Mouse (Mus musculus) frontal cortex, adult 2 months (tissue): ENCODE data around the gene Ddb1. TPM values are rescaled to one million over a fixed set of nuclear protein-coding genes. Genes with fewer than 3 reads are reported as not detected.
A peak's percentile ranks its signal among the peaks of the same experiment; 100 is the strongest.

ENCODE experiments used
- DNase-seq, 2 experiments: peaks; one replicate each; pipeline ENCODE4 v3.0.0; 2022; ENCODE audit warnings: low spot score in 1 of 2; ENCODE audit errors: extremely low spot score in 1 of 2
- polyA plus RNA-seq: library from polyadenylated mRNA; depleted of rRNA; stranded (reverse); fragments of >200 nt; gene quantifications from 2 replicates; pipeline ENCODE4 v1.2.3, GENCODE M21; 2012

Gene Ddb1
- polyA plus RNA-seq, 1 experiment: 138 TPM

GRCm38 (mm10) chr19:10590301-10590700 lies 14.8 kb upstream of the Ddb1 start:
- DNase-seq: no peak

- no peak for DNase-seq
Measured at GRCm38 (mm10) chr19:10591659-10592377, 13.3 kb upstream of the Ddb1 start.

GRCm38 (mm10) chr19:10598188-10598587 lies 6.9 kb upstream of the Ddb1 start:
- peak in 1 of 2 experiments; percentile 10 for DNase-seq

GRCm38 (mm10) chr19:10599648-10600047 lies 5.5 kb upstream of the Ddb1 start:
- no peak for DNase-seq

GRCm38 (mm10) chr19:10602247-10602769 lies 2.8 kb upstream of the Ddb1 start:
- DNase-seq: peak in 1 of 2 experiments; percentile 9

GRCm38 (mm10) chr19:10602787-10603186 lies 2.3 kb upstream of the Ddb1 start:
- DNase-seq: peak; percentile 70 to 92

- DNase-seq: peak in 1 of 2 experiments; percentile 11
Measured at GRCm38 (mm10) chr19:10603660-10604523, 1.2 kb upstream of the Ddb1 start.

GRCm38 (mm10) chr19:10604534-10604933 lies 593 bp upstream of the Ddb1 start:
- DNase-seq: no peak

- no peak for DNase-seq
Measured at GRCm38 (mm10) chr19:10605901-10606622, 935 bp downstream of the Ddb1 start.

GRCm38 (mm10) chr19:10608573-10609240 lies 3.6 kb downstream of the Ddb1 start:
- DNase-seq: no peak

GRCm38 (mm10) chr19:10634106-10634871 lies 29.2 kb downstream of the Ddb1 start, which contains the start of gene Vwce:
Gene Vwce (plus strand): TSS chr19:10634213.
- DNase-seq: peak in 1 of 2 experiments; percentile 43

- DNase-seq: peak; percentile 43 to 73
Measured at GRCm38 (mm10) chr19:10634872-10635318, 29.8 kb downstream of the Ddb1 start.

GRCm38 (mm10) chr19:10637840-10638239 lies 32.7 kb downstream of the Ddb1 start:
- DNase-seq: no peak

GRCm38 (mm10) chr19:10640080-10640479 lies 35.0 kb downstream of the Ddb1 start:
- DNase-seq: no peak

GRCm38 (mm10) chr19:10640589-10641378 lies 35.7 kb downstream of the Ddb1 start:
- no peak for DNase-seq

GRCm38 (mm10) chr19:10645616-10646015 lies 40.5 kb downstream of the Ddb1 start:
- DNase-seq: no peak

GRCm38 (mm10) chr19:10648156-10648555 lies 43.0 kb downstream of the Ddb1 start:
- no peak for DNase-seq

GRCm38 (mm10) chr19:10656058-10656457 lies 50.9 kb downstream of the Ddb1 start:
- no peak for DNase-seq
